Mouse (Mus musculus) hindbrain, postnatal 0 days (tissue): ENCODE measurements around the gene Zfp655. TPM values are rescaled to one million over a fixed set of nuclear protein-coding genes. Genes with fewer than 3 reads are reported as not detected.
"Not testable (repeated sequence)": the region's sequence is repeated elsewhere in the genome, so short reads cannot be mapped to it uniquely, and the experiment has no call there.

Experiments
- ATAC-seq: fragments of 200-750 bp; cut with Nextera tagmentation; 2 replicates; pipeline ENCODE4 v1.8.0; 2017; ENCODE audit warnings: mild to moderate bottlenecking, moderate TSS enrichment, moderate library complexity
- DNase-seq: peaks from one replicate; pipeline ENCODE4 v3.0.0-alpha.2; 2015; ENCODE audit warnings: low spot score
- H3K27ac ChIP-seq: fragments of 300-500 bp; sonication (generic); 2 replicates; pipeline ENCODE4 v1.5.1; 2014; ENCODE audit warnings: mild to moderate bottlenecking
- H3K27me3 ChIP-seq: fragments of 300-500 bp; sonication (generic); 2 replicates; pipeline ENCODE4 v1.6.1; 2014; ENCODE audit warnings: low read length, mixed read lengths; ENCODE audit not compliant: insufficient read depth
- H3K36me3 ChIP-seq: fragments of 300-500 bp; sonication (generic); 2 replicates; pipeline ENCODE4 v1.6.1; 2014; ENCODE audit warnings: low read length, mixed read lengths; ENCODE audit not compliant: insufficient read depth
- H3K4me1 ChIP-seq: fragments of 300-500 bp; sonication (generic); 2 replicates; pipeline ENCODE4 v1.6.1; 2014; ENCODE audit warnings: antibody characterized with exemption, low read length, mixed read lengths; ENCODE audit not compliant: insufficient read depth
- H3K4me2 ChIP-seq: fragments of 300-500 bp; sonication (generic); 2 replicates; pipeline ENCODE4 v1.6.1; 2014; ENCODE audit warnings: low read depth, mild to moderate bottlenecking, low read length, moderate library complexity, mixed read lengths
- H3K4me3 ChIP-seq: fragments of 300-500 bp; sonication (generic); 2 replicates; pipeline ENCODE4 v1.5.1; 2014; ENCODE audit warnings: low read length
- H3K9ac ChIP-seq: fragments of 300-500 bp; sonication (generic); replicated peaks from 2 replicates; pipeline ENCODE4 v1.6.1; 2014; ENCODE audit warnings: mild to moderate bottlenecking, low read length, moderate library complexity, mixed read lengths
- H3K9me3 ChIP-seq: fragments of 300-500 bp; sonication (generic); 2 replicates; pipeline ENCODE4 v1.6.1; 2016; ENCODE audit warnings: low read length, mixed read lengths
- CTCF ChIP-seq: IDR thresholded peaks from 2 replicates; pipeline ENCODE4 v1.5.1; 2016; ENCODE audit warnings: antibody characterized with exemption, control low read depth, low read depth
- WGBS: fragments of 180-500 bp; shearing (Covaris S2); extraction: QIAGEN DNeasy Blood & Tissue Kit; methylation state at CpG from one replicate; pipeline ENCODE4 v1.1.7; 2014; 5-methylcytosine and 5-hydroxymethylcytosine counted together
- polyA plus RNA-seq: library from polyadenylated mRNA; unstranded; fragments of >200 nt; fragmentation: Nextera tagmentation; extraction: Ambion mirVana; gene quantifications from 2 replicates; pipeline ENCODE4 v1.2.1, GENCODE M21; 2015
- total RNA-seq: library from RNA; depleted of rRNA; stranded (reverse); fragments of >200 nt; gene quantifications from 2 replicates; pipeline ENCODE4 v1.2.3, GENCODE M21; 2014

The Zfp655 gene
- total and polyA plus RNA-seq, 2 experiments from 2014 or later, result 21.0 to 25.2 TPM

DNA sequence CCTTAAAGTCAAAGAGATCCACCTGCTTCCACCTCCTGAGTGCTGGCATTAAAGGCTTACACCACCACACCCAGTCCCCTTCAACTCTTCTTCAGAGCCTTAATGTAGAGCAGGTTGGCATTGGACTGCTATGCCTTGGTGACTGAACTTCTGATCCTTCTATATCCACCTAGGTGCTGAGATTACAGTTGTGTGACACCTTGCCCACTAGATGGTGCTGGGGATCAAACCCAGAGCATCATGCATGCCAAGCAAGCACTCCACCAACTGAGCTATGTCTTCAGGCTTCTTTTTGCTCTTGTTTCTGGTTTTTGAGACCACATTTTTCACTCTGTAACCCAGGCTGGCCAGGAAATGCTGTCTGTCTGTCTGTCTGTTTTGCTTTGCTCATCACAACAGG is 3.1 kb downstream of the Zfp655 start:
- DNase-seq, result peak; percentile 68
- no peak overlapping the region for H3K4me2 ChIP-seq
- H3K9me3 ChIP-seq, result no peaks in the 10 kb centered on the region
- ATAC-seq, result no peak
- H3K9ac ChIP-seq, result no peak overlapping the region
- H3K4me1 ChIP-seq, result peaks cover 8% of the 10 kb centered on the region; the same call in 1 of the 2 replicates
- no peaks in the 10 kb centered on the region for H3K27me3 ChIP-seq
- no peak overlapping the region for H3K4me3 ChIP-seq
- H3K27ac ChIP-seq, result no peak overlapping the region
- peaks cover 45% of the 10 kb centered on the region for H3K36me3 ChIP-seq
- peak; percentile 74 for TF ChIP-seq CTCF

DNA sequence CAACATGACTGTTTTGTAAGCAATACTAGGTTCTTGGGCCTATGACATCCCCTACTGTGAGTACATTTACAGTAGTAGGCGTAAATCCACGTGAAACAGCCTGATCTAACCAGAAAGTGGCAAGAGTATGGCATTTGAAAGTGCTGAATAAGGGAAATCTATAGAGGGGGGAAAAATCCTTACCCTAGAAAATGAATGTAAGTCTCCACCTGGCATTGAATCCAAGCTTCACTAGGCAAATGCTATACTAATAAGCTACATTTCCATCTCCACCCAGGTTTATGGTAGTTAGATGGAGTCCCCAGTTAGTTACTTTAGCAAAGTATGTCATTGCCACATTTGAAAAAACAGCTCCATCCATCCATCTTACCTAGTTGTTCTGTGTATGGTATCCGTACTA is 18.0 kb downstream of the Zfp655 start:
- no peak for ATAC-seq
- DNase-seq, result no peak
- Histone ChIP-seq H3K27me3 (no peaks in the 10 kb centered on the region), H3K4me1 (no peaks in the 10 kb centered on the region), H3K36me3 (peaks cover 16% of the 10 kb centered on the region), H3K9me3 (no peaks in the 10 kb centered on the region), H3K27ac (no peak overlapping the region), H3K4me2 (no peak overlapping the region), H3K4me3 (no peak overlapping the region), H3K9ac (no peak overlapping the region)
- no peak for TF ChIP-seq CTCF
- 93% methylated on average over 3 of the region's 3 CpGs for whole genome bisulfite sequencing

- ATAC-seq, result not testable (repeated sequence)
Observed at GRCm38 (mm10) chr5:145273568-145273967, 42.1 kb downstream of the Zfp655 start.

DNA sequence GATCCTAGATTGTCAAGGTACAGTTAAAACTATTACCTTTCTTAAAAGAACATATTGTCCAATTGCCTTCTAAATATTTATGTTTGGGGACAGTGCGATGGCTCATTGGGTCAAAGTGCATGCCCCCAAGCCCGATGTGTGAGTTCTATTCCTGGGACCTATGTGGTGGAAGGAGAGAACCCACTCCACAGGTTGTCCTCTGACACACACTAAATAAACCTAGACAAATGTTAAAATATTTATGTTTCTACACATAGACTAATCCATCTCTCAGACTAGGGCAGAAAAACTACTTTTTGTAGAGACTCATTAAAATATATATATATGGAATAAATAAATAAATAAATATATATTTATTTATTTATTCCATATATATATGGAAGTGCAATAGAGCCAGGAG is 48.4 kb downstream of the Zfp655 start:
- TF ChIP-seq CTCF, result no peak

More at GRCm38 (mm10) chr5:145273568-145273967, 42.1 kb downstream of the Zfp655 start:
- not testable (repeated sequence) for H3K4me1 ChIP-seq, DNase-seq, H3K4me2 ChIP-seq, H3K36me3 ChIP-seq, H3K4me3 ChIP-seq, H3K27ac ChIP-seq, H3K9ac ChIP-seq, H3K9me3 ChIP-seq, H3K27me3 ChIP-seq
- 83% methylated on average over 2 of the region's 2 CpGs for WGBS

GRCm38 (mm10) chr5:145280371-145281143 is 49.0 kb downstream of the Zfp655 start, which contains the start of gene Zscan25:
TSS of gene Zscan25 (plus strand) at chr5:145280500.
- no peak for TF ChIP-seq CTCF
- peaks cover 22% of the 10 kb centered on the region; the same call in 1 of the 2 replicates for H3K36me3 ChIP-seq
- WGBS, result under 1% methylated on average over 50 of the region's 50 CpGs
- no peaks in the 10 kb centered on the region for H3K9me3 ChIP-seq
- H3K4me1 ChIP-seq, result no peaks in the 10 kb centered on the region
- peak within 1 kb of the TSS; percentile 78 for H3K4me2 ChIP-seq
- peak within 1 kb of the TSS; percentile 92 for H3K27ac ChIP-seq
- H3K9ac ChIP-seq, result peak within 1 kb of the TSS; percentile 96
- ATAC-seq (peak; percentile 98), DNase-seq (peak; percentile 96)
- no peaks in the 10 kb centered on the region for H3K27me3 ChIP-seq
- peak within 1 kb of the TSS; percentile 87 for H3K4me3 ChIP-seq

More for the DNA sequence above, 48.4 kb downstream of the Zfp655 start:
- Histone ChIP-seq H3K27me3 (no peaks in the 10 kb centered on the region), H3K27ac (no peak overlapping the region), H3K36me3 (peaks cover 17% of the 10 kb centered on the region; the same call in 1 of the 2 replicates), H3K4me3 (peak overlapping the region; percentile 87), H3K4me1 (no peaks in the 10 kb centered on the region), H3K9me3 (no peaks in the 10 kb centered on the region), H3K9ac (no peak overlapping the region), H3K4me2 (peak overlapping the region; percentile 78; the same call in 1 of the 2 replicates)
- ATAC-seq, result peak; percentile 38; the same call in 1 of the 2 replicates
- DNase-seq, result no peak
- 96% methylated on average over 2 of the region's 2 CpGs for WGBS

DNA sequence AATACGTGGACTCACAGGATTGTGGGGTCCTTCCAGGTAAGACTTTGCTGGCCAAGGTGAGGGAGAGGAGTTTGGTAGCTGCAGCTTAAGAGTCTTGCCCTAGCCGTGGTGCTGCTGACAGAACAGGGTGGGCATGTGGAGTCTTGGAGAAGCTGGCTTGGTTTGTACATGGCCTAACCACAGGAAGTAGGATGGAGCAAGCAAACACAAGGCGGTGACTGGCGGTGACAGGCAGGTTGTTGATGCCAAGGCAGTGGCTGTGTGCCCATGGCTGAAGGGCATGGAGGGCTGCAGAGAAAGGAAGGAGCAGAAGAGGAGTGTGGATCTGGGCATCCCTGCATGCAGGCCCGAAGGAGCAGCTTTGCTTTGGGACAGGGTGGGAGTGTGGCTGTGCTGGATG is 56.9 kb downstream of the Zfp655 start:
- peaks cover 72% of the 10 kb centered on the region for H3K36me3 ChIP-seq
- no peak overlapping the region for H3K27ac ChIP-seq
- WGBS, result 88% methylated on average over 5 of the region's 5 CpGs
- no peaks in the 10 kb centered on the region for H3K27me3 ChIP-seq
- H3K9me3 ChIP-seq, result no peaks in the 10 kb centered on the region
- no peak overlapping the region for H3K4me3 ChIP-seq
- no peaks in the 10 kb centered on the region for H3K4me1 ChIP-seq
- DNase-seq, result no peak
- no peak overlapping the region for H3K4me2 ChIP-seq
- H3K9ac ChIP-seq, result no peak overlapping the region
- no peak for ATAC-seq
- TF ChIP-seq CTCF, result no peak

- Histone ChIP-seq H3K9me3 (no peaks in the 10 kb centered on the region), H3K36me3 (peaks cover 53% of the 10 kb centered on the region), H3K9ac (no peak overlapping the region), H3K4me3 (no peak overlapping the region), H3K4me1 (no peaks in the 10 kb centered on the region), H3K4me2 (no peak overlapping the region), H3K27ac (no peak overlapping the region), H3K27me3 (no peaks in the 10 kb centered on the region)
- no peak for ATAC-seq
- DNase-seq, result no peak
- TF ChIP-seq CTCF, result no peak
- 97% methylated on average over 16 of the region's 16 CpGs for WGBS
Observed at GRCm38 (mm10) chr5:145290697-145291096, 59.2 kb downstream of the Zfp655 start.
